Mouse (Mus musculus) hindbrain, embryonic 14.5 days (tissue): Measurements from ENCODE around the gene Ctnnbl1. TPM values are rescaled to one million over a fixed set of nuclear protein-coding genes. Genes with fewer than 3 reads are reported as not detected.
A peak's percentile ranks its signal among the peaks of the same experiment; 100 is the strongest.

Experiments used
- ATAC-seq: fragments of 200-750 bp; cut with Nextera tagmentation; 2 replicates; pipeline ENCODE4 v1.8.0; 2017; ENCODE audit warnings: moderate number of reproducible peaks, mild to moderate bottlenecking, moderate TSS enrichment, moderate library complexity; ENCODE audit not compliant: low FRiP score
- DNase-seq: peaks from one replicate; pipeline ENCODE4 v3.0.0-alpha.2; 2015; ENCODE audit warnings: low spot score
- H3K27ac ChIP-seq: fragments of 300-500 bp; sonication (generic); 2 replicates; pipeline ENCODE4 v1.5.1; 2014; ENCODE audit warnings: mild to moderate bottlenecking, moderate library complexity
- H3K27me3 ChIP-seq: fragments of 300-500 bp; sonication (generic); 2 replicates; pipeline ENCODE4 v1.6.1; 2014; ENCODE audit warnings: mild to moderate bottlenecking, low read length, mixed read lengths; ENCODE audit not compliant: control insufficient read depth, insufficient read depth
- H3K36me3 ChIP-seq: fragments of 300-500 bp; sonication (generic); replicated peaks from 2 replicates; pipeline ENCODE4 v1.6.1; 2014; ENCODE audit not compliant: control insufficient read depth, insufficient read depth
- H3K4me1 ChIP-seq: fragments of 300-500 bp; sonication (generic); replicated peaks from 2 replicates; pipeline ENCODE4 v1.6.1; 2014; ENCODE audit warnings: antibody characterized with exemption, low read length, mixed read lengths; ENCODE audit not compliant: control insufficient read depth, insufficient read depth
- H3K4me2 ChIP-seq: fragments of 300-500 bp; sonication (generic); replicated peaks from 2 replicates; pipeline ENCODE4 v1.6.1; 2014; ENCODE audit warnings: mild to moderate bottlenecking, moderate library complexity
- H3K4me3 ChIP-seq: fragments of 300-500 bp; sonication (generic); replicated peaks from 2 replicates; pipeline ENCODE4 v1.5.1; 2014; ENCODE audit warnings: mild to moderate bottlenecking, low read length
- H3K9ac ChIP-seq: fragments of 300-500 bp; sonication (generic); 2 replicates; pipeline ENCODE4 v1.6.1; 2014
- H3K9me3 ChIP-seq: fragments of 300-500 bp; sonication (generic); 2 replicates; pipeline ENCODE4 v1.6.1; 2016; ENCODE audit warnings: low read length; ENCODE audit not compliant: control insufficient read depth
- WGBS: fragments of 180-500 bp; shearing (Covaris S2); extraction: QIAGEN DNeasy Blood & Tissue Kit; methylation state at CpG from one replicate; pipeline ENCODE4 v1.1.7; 2014; 5-methylcytosine and 5-hydroxymethylcytosine counted together
- polyA plus RNA-seq: library from polyadenylated mRNA; unstranded; fragments of >200 nt; fragmentation: Nextera tagmentation; extraction: Ambion mirVana; gene quantifications from 2 replicates; pipeline ENCODE4 v1.2.1, GENCODE M21; 2014

The Ctnnbl1 gene
- polyA plus RNA-seq, 1 experiment from 2014 or later: 53.3 TPM

DNA sequence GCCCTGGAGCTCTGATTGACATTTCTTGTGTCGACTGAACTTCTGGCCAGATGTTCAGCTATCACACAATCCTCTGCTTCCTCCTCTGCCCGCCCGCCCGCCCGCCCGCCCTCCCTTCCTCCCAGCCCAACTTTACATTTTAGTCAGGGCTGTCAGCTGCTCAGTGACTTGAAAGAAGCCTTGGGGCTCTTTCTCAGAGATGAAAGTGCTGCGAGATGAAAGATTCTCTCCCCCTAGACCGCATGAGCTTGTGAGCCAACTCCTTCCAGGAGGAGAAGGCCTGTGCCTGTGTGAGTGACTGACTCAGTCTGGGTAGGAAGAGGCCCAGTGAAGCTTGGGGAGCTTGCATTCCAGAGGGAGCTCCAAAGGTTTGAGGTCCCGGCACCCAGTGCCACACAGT, 9.4 kb downstream of the Ctnnbl1 start:
- DNase-seq: no peak
- H3K36me3 ChIP-seq: no peaks in the 10 kb centered on the region
- no peak overlapping the region for H3K27ac ChIP-seq
- no peak overlapping the region for H3K4me3 ChIP-seq
- H3K27me3 ChIP-seq: no peaks in the 10 kb centered on the region
- ATAC-seq: no peak
- 59% methylated on average over 9 of the region's 9 CpGs for WGBS
- no peak overlapping the region for H3K4me2 ChIP-seq
- peaks cover 23% of the 10 kb centered on the region for H3K4me1 ChIP-seq
- H3K9ac ChIP-seq: no peak overlapping the region
- no peaks in the 10 kb centered on the region; the same call in 1 of the 2 replicates for H3K9me3 ChIP-seq

DNA sequence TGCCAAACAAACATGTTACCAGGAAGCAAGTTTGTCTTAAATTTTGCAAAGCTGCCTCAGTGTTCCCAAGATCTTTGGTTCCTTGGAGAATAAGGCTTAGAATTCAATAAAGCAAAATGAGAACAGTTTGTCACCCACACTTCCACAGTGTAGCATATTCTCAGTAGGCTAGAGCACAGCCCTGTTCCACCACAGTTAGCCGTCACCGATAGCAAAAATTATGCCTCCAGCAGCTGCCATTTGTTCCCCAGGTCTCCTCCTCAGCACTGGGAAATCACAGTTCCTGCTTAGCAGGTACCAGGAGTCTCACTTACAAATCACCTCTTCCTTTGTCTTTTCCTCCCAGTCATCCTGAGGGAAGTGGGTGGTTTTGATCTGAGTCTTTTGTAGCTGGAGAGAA, 10.8 kb downstream of the Ctnnbl1 start:
- Histone ChIP-seq H3K9ac (no peak overlapping the region), H3K36me3 (no peaks in the 10 kb centered on the region), H3K27ac (no peak overlapping the region), H3K27me3 (no peaks in the 10 kb centered on the region), H3K4me2 (no peak overlapping the region), H3K4me3 (no peak overlapping the region), H3K9me3 (no peaks in the 10 kb centered on the region; the same call in 1 of the 2 replicates), H3K4me1 (peaks cover 38% of the 10 kb centered on the region)
- ATAC-seq: no peak
- WGBS: 56% methylated on average over 2 of the region's 2 CpGs
- DNase-seq: no peak

DNA sequence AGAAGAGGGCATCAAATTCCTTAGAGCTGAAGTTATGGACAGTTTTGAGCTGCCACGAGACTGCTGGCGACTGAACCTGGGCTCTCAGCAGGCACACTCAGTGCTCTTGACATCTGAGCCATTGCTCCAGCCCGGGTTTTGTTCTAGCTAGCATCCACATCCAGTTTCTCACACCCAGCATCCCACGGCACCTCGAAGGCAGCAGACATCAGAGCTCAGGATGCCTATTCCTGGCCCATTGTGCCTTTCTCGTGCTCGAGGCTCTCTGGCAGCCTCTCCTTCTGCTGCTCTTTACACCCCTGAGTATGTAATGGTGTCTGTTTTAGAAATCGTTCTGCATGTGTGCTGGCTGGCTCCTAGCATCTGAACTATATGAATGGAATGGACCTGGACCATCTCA, 13.3 kb downstream of the Ctnnbl1 start:
- ATAC-seq (no peak), DNase-seq (no peak)
- Histone ChIP-seq H3K4me2 (no peak overlapping the region), H3K4me3 (no peak overlapping the region), H3K9ac (peak overlapping the region; percentile 39; the same call in 1 of the 2 replicates), H3K4me1 (peaks cover 51% of the 10 kb centered on the region), H3K9me3 (no peaks in the 10 kb centered on the region; the same call in 1 of the 2 replicates), H3K36me3 (no peaks in the 10 kb centered on the region), H3K27me3 (no peaks in the 10 kb centered on the region), H3K27ac (peak overlapping the region; percentile 87)
- 68% methylated on average over 8 of the region's 8 CpGs for WGBS

DNA sequence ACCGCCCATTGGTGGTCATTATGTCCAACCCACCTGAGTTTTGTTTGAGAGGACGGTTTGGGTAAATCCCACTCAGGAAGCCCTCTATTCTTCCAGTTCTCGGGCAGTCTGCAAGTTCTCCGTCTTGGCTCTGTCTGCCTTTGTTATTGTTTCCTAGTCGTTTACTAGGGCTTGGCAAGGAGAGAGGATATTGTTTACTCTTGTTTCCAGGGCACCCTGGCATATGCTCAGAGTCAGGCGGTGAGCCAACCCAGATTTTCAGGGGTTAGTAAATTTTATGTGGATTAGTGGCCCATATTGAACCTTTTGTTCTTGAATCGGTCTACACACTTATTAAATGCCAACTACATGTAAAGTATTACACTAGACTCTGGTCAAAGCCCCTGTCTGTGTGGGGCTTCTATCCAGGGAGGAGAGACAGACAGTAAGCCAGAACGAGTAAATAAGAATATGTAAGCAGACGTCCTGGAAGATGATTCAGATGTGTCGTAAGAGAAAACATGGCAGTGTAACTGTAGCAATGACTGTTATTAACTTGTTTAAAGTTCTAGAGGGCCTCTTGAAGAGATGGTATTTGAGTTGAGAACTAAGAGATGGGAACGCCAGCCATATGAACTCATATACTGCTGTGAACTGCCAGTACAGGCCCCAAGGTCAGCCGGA, 13.9 kb downstream of the Ctnnbl1 start:
- Histone ChIP-seq H3K27me3 (no peaks in the 10 kb centered on the region), H3K27ac (peak overlapping the region; percentile 87), H3K9ac (peak overlapping the region; percentile 40; the same call in 1 of the 2 replicates), H3K9me3 (no peaks in the 10 kb centered on the region; the same call in 1 of the 2 replicates), H3K36me3 (no peaks in the 10 kb centered on the region), H3K4me1 (peaks cover 52% of the 10 kb centered on the region), H3K4me2 (no peak overlapping the region), H3K4me3 (no peak overlapping the region)
- peak; percentile 55 for DNase-seq
- WGBS: 62% methylated on average over 12 of the region's 12 CpGs
- no peak for ATAC-seq

DNA sequence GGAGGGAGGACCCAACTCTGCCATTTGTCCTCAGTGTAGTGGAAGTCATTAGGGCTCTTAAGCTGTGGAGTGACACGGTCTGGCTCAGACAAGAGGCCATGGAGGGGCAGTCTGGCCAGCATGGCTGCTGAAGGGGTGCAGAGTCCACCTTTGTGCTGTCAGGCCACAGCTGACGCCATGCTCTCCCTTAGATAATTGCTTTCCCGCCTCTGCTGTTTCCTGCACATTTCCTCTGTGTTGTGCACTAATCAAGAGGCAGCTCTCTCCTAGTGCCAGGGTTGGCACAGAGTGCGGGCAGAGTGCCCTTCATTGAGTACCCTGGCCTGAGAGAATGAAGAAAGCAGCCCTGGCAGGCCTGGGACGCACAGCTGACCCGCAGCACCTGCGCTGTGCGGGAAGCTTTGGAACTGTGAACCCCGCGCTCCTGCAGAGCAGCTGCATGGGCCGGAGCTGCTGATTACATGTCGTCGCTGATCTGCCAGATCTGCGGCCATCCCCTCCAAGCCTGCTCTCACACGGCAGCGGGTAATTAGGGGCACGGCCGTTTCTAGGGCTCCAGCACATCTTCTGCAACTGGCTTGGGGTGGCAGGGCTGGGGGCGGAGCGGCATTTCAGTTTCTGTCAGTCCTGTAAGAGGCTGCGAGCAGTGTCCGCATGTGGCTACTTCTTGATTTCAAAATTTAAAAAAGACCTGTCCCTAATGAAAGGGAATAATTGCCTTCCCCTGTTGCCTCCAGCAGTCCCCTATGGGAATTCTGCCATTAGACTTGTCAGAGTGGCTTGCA, 14.6 kb downstream of the Ctnnbl1 start:
- Histone ChIP-seq H3K9me3 (no peaks in the 10 kb centered on the region), H3K4me3 (no peak overlapping the region), H3K27me3 (no peaks in the 10 kb centered on the region), H3K4me1 (peaks cover 51% of the 10 kb centered on the region), H3K4me2 (peak overlapping the region; percentile 32), H3K9ac (peak overlapping the region; percentile 40; the same call in 1 of the 2 replicates), H3K27ac (peak overlapping the region; percentile 87), H3K36me3 (no peaks in the 10 kb centered on the region)
- 24% methylated on average over 22 of the region's 22 CpGs for WGBS
- ATAC-seq: peak; percentile 71
- DNase-seq: peak; percentile 61

DNA sequence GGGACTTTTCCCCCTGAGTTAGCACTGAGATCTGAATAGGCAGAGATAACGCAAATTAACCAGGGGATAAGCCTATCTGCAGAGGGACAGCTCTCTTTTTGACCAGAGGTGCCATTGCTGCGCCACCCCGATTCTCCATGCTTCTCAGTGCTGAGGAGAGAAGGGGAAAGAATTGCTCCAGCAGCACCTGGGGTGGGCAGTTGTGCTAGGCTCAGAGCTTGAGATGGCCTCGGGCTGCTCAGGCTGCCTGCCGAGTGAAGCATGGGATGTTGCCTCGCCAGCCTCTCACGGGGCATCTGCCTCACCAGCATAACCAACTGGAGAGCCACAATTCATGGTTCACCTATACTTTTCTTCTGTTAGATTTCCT, 15.2 kb downstream of the Ctnnbl1 start:
- DNase-seq (no peak), ATAC-seq (no peak)
- WGBS: 27% methylated on average over 7 of the region's 7 CpGs

DNA sequence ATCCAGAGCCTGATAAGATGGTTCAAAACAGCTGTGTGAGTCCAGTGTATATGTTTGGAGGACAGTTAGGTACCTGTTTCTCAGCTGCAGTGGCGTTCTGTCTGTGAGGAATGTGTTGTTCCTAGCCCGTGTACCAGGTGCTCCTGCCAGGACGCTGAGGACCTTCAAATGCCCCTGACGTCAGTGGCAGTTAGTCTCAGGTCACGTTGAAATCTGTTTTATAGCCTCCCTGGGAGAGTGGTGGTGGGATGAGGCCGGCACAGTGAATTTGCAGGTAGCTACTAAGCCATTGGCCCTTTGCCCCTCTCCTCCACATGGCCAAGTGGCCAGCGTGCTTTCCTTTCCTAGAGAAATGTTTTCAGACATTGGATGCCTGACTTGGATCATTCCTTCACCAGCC, 18.6 kb downstream of the Ctnnbl1 start:
- ATAC-seq: no peak
- Histone ChIP-seq H3K4me1 (peaks cover 44% of the 10 kb centered on the region), H3K27ac (peak overlapping the region; percentile 48)

More for the DNA sequence above, 15.2 kb downstream of the Ctnnbl1 start:
- Histone ChIP-seq H3K4me3 (no peak overlapping the region), H3K4me2 (peak overlapping the region; percentile 32), H3K9ac (peak overlapping the region; percentile 40; the same call in 1 of the 2 replicates), H3K27ac (peak overlapping the region; percentile 87), H3K36me3 (no peaks in the 10 kb centered on the region), H3K9me3 (no peaks in the 10 kb centered on the region), H3K4me1 (peaks cover 49% of the 10 kb centered on the region), H3K27me3 (no peaks in the 10 kb centered on the region)

DNA sequence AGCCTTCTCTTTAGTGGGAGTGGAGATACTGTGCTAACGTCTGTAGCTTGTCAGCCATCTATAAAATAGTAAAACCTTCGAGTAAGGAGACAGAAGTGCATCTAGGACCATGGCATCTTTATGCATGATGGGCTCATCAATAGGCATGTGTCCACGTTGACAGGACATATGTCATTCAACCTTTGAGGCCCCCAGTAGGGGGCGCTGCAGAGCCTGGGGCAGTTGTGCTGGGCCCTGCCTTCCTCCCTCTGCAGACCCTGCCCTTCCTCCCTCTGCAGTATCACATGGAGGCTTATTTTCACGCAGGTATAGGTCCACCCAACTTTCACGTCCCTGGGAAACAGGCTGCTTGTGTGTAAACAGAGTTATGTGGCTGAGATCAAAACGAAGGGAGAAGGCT, 19.0 kb downstream of the Ctnnbl1 start:
- Histone ChIP-seq H3K4me3 (no peak overlapping the region), H3K9ac (no peak overlapping the region), H3K36me3 (no peaks in the 10 kb centered on the region), H3K4me1 (peaks cover 39% of the 10 kb centered on the region), H3K27ac (no peak overlapping the region), H3K9me3 (no peaks in the 10 kb centered on the region), H3K27me3 (no peaks in the 10 kb centered on the region), H3K4me2 (no peak overlapping the region)
- WGBS: 82% methylated on average over 7 of the region's 7 CpGs
- no peak for ATAC-seq
- DNase-seq: no peak

More for the DNA sequence above, 18.6 kb downstream of the Ctnnbl1 start:
- no peaks in the 10 kb centered on the region for H3K27me3 ChIP-seq
- no peaks in the 10 kb centered on the region for H3K36me3 ChIP-seq
- DNase-seq: no peak
- H3K4me3 ChIP-seq: no peak overlapping the region
- no peak overlapping the region for H3K4me2 ChIP-seq
- H3K9ac ChIP-seq: no peak overlapping the region
- 91% methylated on average over 7 of the region's 7 CpGs for WGBS
- no peaks in the 10 kb centered on the region for H3K9me3 ChIP-seq

DNA sequence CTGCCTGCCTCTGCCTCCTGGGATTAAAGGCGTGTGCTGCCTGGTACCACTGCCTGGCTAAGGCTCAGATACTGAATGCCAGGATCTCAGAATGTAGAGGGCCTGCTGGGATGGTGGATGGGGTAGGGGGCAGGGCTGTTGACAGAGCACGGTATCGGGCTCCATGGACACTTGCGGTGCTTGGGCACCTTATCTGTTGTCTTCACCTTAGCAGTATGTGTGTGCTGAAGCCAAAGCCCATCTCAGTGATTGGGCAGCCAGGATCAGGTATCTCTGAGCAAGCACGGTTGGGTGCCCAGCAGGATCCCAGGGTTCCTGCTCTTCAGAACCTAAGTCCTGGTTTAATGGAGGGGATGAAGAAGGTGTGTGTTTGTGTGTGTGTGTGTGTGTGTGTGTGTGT, 21.2 kb downstream of the Ctnnbl1 start:
- DNase-seq (no peak), ATAC-seq (no peak)
- 89% methylated on average over 5 of the region's 5 CpGs for WGBS
- H3K4me1 ChIP-seq: peaks cover 17% of the 10 kb centered on the region
- no peak overlapping the region for H3K9ac ChIP-seq
- H3K4me2 ChIP-seq: no peak overlapping the region
- H3K27me3 ChIP-seq: no peaks in the 10 kb centered on the region
- H3K36me3 ChIP-seq: no peaks in the 10 kb centered on the region
- no peak overlapping the region for H3K27ac ChIP-seq
- H3K9me3 ChIP-seq: no peaks in the 10 kb centered on the region
- H3K4me3 ChIP-seq: no peak overlapping the region
